ENCODE assay signal across 13 mouse cellular contexts in genomic region chr2:32482351-32482750, GRCm38 (mm10).
"Had no signal": no experiment of that assay in that cellular context is flagged by ENCODE, and none has a peak within 500 bp of the region (broad histone marks: within the 10 kb centered on the region; RNA-seq: fewer than 3 reads in every experiment).

No protein-coding gene starts in this region.

- H3K27me3 ChIP-seq: limb, embryonic 12.5 days; neural tube, embryonic 15.5 days; stomach, embryonic 15.5 days had no signal

- H3K27ac ChIP-seq: liver, embryonic 14.5 days; midbrain, embryonic 10.5 days; neural tube, embryonic 15.5 days; stomach, embryonic 15.5 days had no signal

- H3K9me3 ChIP-seq: stomach, embryonic 15.5 days had no signal

- H3K9ac ChIP-seq: limb, embryonic 12.5 days; liver, embryonic 14.5 days; neural tube, embryonic 15.5 days; stomach, embryonic 15.5 days had no signal

- DNase-seq: lung, adult 18-20 months; midbrain, embryonic 14.5 days; right cerebral cortex, postnatal 4 days; thymus, adult 2 months; thymus, postnatal 36 days had no signal

- H3K4me1 ChIP-seq: midbrain, embryonic 10.5 days; neural tube, embryonic 15.5 days; stomach, embryonic 15.5 days had no signal

- H3K4me3 ChIP-seq: limb, embryonic 12.5 days; midbrain, embryonic 10.5 days; myocyte; neural tube, embryonic 15.5 days; stomach, embryonic 15.5 days had no signal

- ATAC-seq: inflammation-experienced regulatory T-cells, adult 6 months; intestine, postnatal 0 days had no signal

- H3K4me2 ChIP-seq: limb, embryonic 12.5 days; neural tube, embryonic 15.5 days; stomach, embryonic 15.5 days had no signal

- H3K36me3 ChIP-seq: limb, embryonic 12.5 days; midbrain, embryonic 10.5 days; neural tube, embryonic 15.5 days; stomach, embryonic 15.5 days had no signal
